Mouse (Mus musculus): ENCODE measurements around the gene Rreb1.

Gene Rreb1

GRCm38 (mm10) chr13:37876836-37877235 lies 98.6 kb downstream of the Rreb1 start:
- DNase-seq (ENCODE audit: low spot score), result no peak

GRCm38 (mm10) chr13:37877241-37877640 lies 99.0 kb downstream of the Rreb1 start:
- DNase-seq (ENCODE audit: low spot score), result no peak

GRCm38 (mm10) chr13:37878918-37879331 lies 100.7 kb downstream of the Rreb1 start:
- DNase-seq (ENCODE audit: low spot score), result no peak

- DNase-seq (ENCODE audit: low spot score), result no peak
These were observed 101.4 kb downstream of the Rreb1 start for GRCm38 (mm10) chr13:37879556-37879955.

- no peak for DNase-seq (ENCODE audit: low spot score)
These were observed 101.8 kb downstream of the Rreb1 start for GRCm38 (mm10) chr13:37880035-37880434.

- DNase-seq (ENCODE audit: low spot score), result no peak
These were observed 102.5 kb downstream of the Rreb1 start for GRCm38 (mm10) chr13:37880581-37881130.

GRCm38 (mm10) chr13:37882521-37882920 lies 104.3 kb downstream of the Rreb1 start:
- no peak for DNase-seq (ENCODE audit: low spot score)

- DNase-seq (ENCODE audit: low spot score), result no peak
These were observed 104.8 kb downstream of the Rreb1 start for GRCm38 (mm10) chr13:37883008-37883407.

- DNase-seq (ENCODE audit: low spot score), result no peak
These were observed 107.2 kb downstream of the Rreb1 start for GRCm38 (mm10) chr13:37885392-37885791.

GRCm38 (mm10) chr13:37886024-37886423 lies 107.8 kb downstream of the Rreb1 start:
- no peak for DNase-seq (ENCODE audit: low spot score)

GRCm38 (mm10) chr13:37894756-37895155 lies 116.6 kb downstream of the Rreb1 start:
- no peak for DNase-seq (ENCODE audit: low spot score)

GRCm38 (mm10) chr13:37895564-37896254 lies 117.5 kb downstream of the Rreb1 start:
- DNase-seq (ENCODE audit: low spot score), result no peak

- DNase-seq (ENCODE audit: low spot score), result no peak
These were observed 118.2 kb downstream of the Rreb1 start for GRCm38 (mm10) chr13:37896423-37896822.

- DNase-seq (ENCODE audit: low spot score), result no peak
These were observed 120.6 kb downstream of the Rreb1 start for GRCm38 (mm10) chr13:37898772-37899171.

- no peak for DNase-seq (ENCODE audit: low spot score)
These were observed 124.8 kb downstream of the Rreb1 start for GRCm38 (mm10) chr13:37903036-37903435.

GRCm38 (mm10) chr13:37903476-37903875 lies 125.3 kb downstream of the Rreb1 start:
- DNase-seq (ENCODE audit: low spot score), result no peak

GRCm38 (mm10) chr13:37904436-37904835 lies 126.2 kb downstream of the Rreb1 start:
- no peak for DNase-seq (ENCODE audit: low spot score)

GRCm38 (mm10) chr13:37908061-37908460 lies 129.9 kb downstream of the Rreb1 start:
- no peak for DNase-seq (ENCODE audit: low spot score)

GRCm38 (mm10) chr13:37908493-37908892 lies 130.3 kb downstream of the Rreb1 start:
- no peak for DNase-seq (ENCODE audit: low spot score)

GRCm38 (mm10) chr13:37909225-37909624 lies 131.0 kb downstream of the Rreb1 start:
- DNase-seq (ENCODE audit: low spot score), result no peak

GRCm38 (mm10) chr13:37912011-37912410 lies 133.8 kb downstream of the Rreb1 start:
- DNase-seq (ENCODE audit: low spot score), result no peak

- no peak for DNase-seq (ENCODE audit: low spot score)
These were observed 134.6 kb downstream of the Rreb1 start for GRCm38 (mm10) chr13:37912591-37913467.

- no peak for DNase-seq (ENCODE audit: low spot score)
These were observed 135.8 kb downstream of the Rreb1 start for GRCm38 (mm10) chr13:37913963-37914362.
